Mouse (Mus musculus) bone marrow, adult 2 months (tissue): ENCODE data around the gene Gcm2.

Experiments
- CTCF ChIP-seq: fragments of 200-500 bp; IDR thresholded peaks from 2 replicates; pipeline ENCODE4 v1.5.1; 2011; ENCODE audit warnings: low read length, control low read depth; ENCODE audit not compliant: control insufficient read depth, insufficient read depth
- POLR2A ChIP-seq: fragments of 200-500 bp; IDR thresholded peaks from 2 replicates; pipeline ENCODE4 v1.6.1; 2011; ENCODE audit warnings: low read depth, mild to moderate bottlenecking, control low read depth, low read length, borderline replicate concordance; ENCODE audit not compliant: control insufficient read depth

- no peak for TF ChIP-seq POLR2A
- no peak for TF ChIP-seq CTCF
Observed at GRCm38 (mm10) chr13:41128326-41128725, 17.5 kb upstream of the Gcm2 start.
